Mouse (Mus musculus): Measurements from ENCODE around the gene Ppfibp2.

GRCm38 (mm10) chr7:107744454-107744853 lies 149.4 kb downstream of the Ppfibp2 start:
- no peak for TF ChIP-seq GATA1 (IDR thresholded peaks at IDR 0.05; ENCODE audit: borderline replicate concordance, low read length)
- TF ChIP-seq FLI1 (IDR thresholded peaks at IDR 0.05; ENCODE audit: low read length), result no peak
